In the genomic region with DNA sequence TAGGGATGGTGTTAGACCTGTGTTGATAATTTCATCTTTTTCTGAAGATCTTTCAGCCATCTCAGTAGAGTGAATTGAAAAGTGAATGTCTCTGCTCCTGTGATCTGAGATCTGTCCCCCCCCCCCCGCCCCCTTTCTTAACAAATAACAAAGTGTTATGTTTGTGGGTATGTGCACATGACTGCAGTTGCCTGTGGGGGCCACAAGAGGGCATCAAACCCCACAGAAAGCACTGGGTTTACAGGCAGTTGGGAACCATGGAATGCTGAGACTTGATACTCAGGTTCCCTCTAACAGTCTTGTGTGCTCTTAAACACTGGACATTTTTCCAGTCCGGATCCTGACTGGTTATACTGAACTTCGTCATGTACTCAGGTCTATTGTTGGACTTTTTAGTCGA, we compare ENCODE assay signal across 12 mouse cellular contexts.
DNase-seq lines count a peak whose midpoint lies in the region; ATAC-seq and TF ChIP-seq lines count a peak whose summit lies in the region.
"Had no signal": no experiment of that assay in that cellular context is flagged by ENCODE, and none has a peak within 500 bp of the region (broad histone marks: within the 10 kb centered on the region; RNA-seq: fewer than 3 reads in every experiment).

No protein-coding gene starts in this region.

- no peaks in the 10 kb centered on the region for H3K4me1 ChIP-seq in kidney, postnatal 0 days (replicated peaks; ENCODE audit: insufficient read depth, low read length)
- H3K4me1 ChIP-seq in midbrain, embryonic 11.5 days (ENCODE audit: control insufficient read depth, insufficient read depth, low read length) = no peaks in the 10 kb centered on the region
- H3K4me1 ChIP-seq in midbrain, embryonic 16.5 days (ENCODE audit: control insufficient read depth, insufficient read depth, low read length) = 0 out of 2 replicates have a peak, but pooled peaks cover 2% of the 10 kb centered on the region
- H3K4me1 ChIP-seq: heart, embryonic 13.5 days had no signal

- no peaks in the 10 kb centered on the region for H3K27me3 ChIP-seq in kidney, postnatal 0 days (ENCODE audit: insufficient read depth, low read length)
- H3K27me3 ChIP-seq in midbrain, embryonic 11.5 days (ENCODE audit: control insufficient read depth, insufficient read depth, low read length) = no peaks in the 10 kb centered on the region
- no peaks in the 10 kb centered on the region for H3K27me3 ChIP-seq in midbrain, embryonic 16.5 days (ENCODE audit: control insufficient read depth, insufficient read depth, low read depth, low read length)
- H3K27me3 ChIP-seq: heart, embryonic 13.5 days had no signal

- DNase-seq in kidney, postnatal 0 days (ENCODE audit: low spot score) = no peak
- DNase-seq in kidney, adult 9 months = no peak
- peak; percentile 70 for DNase-seq in midbrain, embryonic 11.5 days (ENCODE audit: low spot score, missing footprints)
- peak; percentile 55 for DNase-seq in R1 (ENCODE audit: low read depth, low spot score)
- DNase-seq in frontal cortex, adult 2 months (ENCODE audit: extremely low spot score in 1 of 2, low spot score in 1 of 2) = no peak
- DNase-seq in right cerebral cortex, postnatal 36 days (ENCODE audit: low spot score in 2 of 2) = no peak
- DNase-seq: adrenal gland, postnatal 36 days; cerebellum, adult 9-10 months; heart, postnatal 4 days; lung, adult 18-20 months had no signal

- H3K36me3 ChIP-seq in kidney, postnatal 0 days (ENCODE audit: insufficient read depth, low read length) = no peaks in the 10 kb centered on the region
- H3K36me3 ChIP-seq in midbrain, embryonic 11.5 days (ENCODE audit: control insufficient read depth, insufficient read depth, low read length) = no peaks in the 10 kb centered on the region
- H3K36me3 ChIP-seq in midbrain, embryonic 16.5 days (ENCODE audit: control insufficient read depth, insufficient read depth, low read length) = no peaks in the 10 kb centered on the region
- H3K36me3 ChIP-seq: heart, embryonic 13.5 days had no signal

- no peaks in the 10 kb centered on the region for H3K9me3 ChIP-seq in kidney, postnatal 0 days (replicated peaks; ENCODE audit: low read length)
- peaks cover 3% of the 10 kb centered on the region; the same call in 1 of the 2 replicates for H3K9me3 ChIP-seq in midbrain, embryonic 11.5 days (ENCODE audit: control insufficient read depth, low read length)
- H3K9me3 ChIP-seq in midbrain, embryonic 16.5 days (replicated peaks; ENCODE audit: control insufficient read depth, low read length, poor library complexity, severe bottlenecking) = no peaks in the 10 kb centered on the region

- no peak overlapping the region for H3K27ac ChIP-seq in kidney, postnatal 0 days
- H3K27ac ChIP-seq in midbrain, embryonic 11.5 days (ENCODE audit: low read depth, low read length) = no peak overlapping the region
- no peak overlapping the region for H3K27ac ChIP-seq in midbrain, embryonic 16.5 days (ENCODE audit: low read length)
- H3K27ac ChIP-seq: heart, embryonic 13.5 days had no signal

- ATAC-seq in kidney, postnatal 0 days (replicated peaks; ENCODE audit: low FRiP score, low read depth) = no peak
- ATAC-seq in midbrain, embryonic 11.5 days (ENCODE audit: low FRiP score) = no peak
- no peak for ATAC-seq in midbrain, embryonic 16.5 days

- no peak overlapping the region for H3K9ac ChIP-seq in kidney, postnatal 0 days (ENCODE audit: low read depth, low read length)
- H3K9ac ChIP-seq in midbrain, embryonic 11.5 days (ENCODE audit: low read length) = no peak overlapping the region
- no peak overlapping the region for H3K9ac ChIP-seq in midbrain, embryonic 16.5 days (ENCODE audit: low read depth, low read length)
- H3K9ac ChIP-seq: heart, embryonic 13.5 days had no signal

- no peak overlapping the region for H3K4me3 ChIP-seq in kidney, postnatal 0 days (replicated peaks; ENCODE audit: low read depth, low read length)
- no peak overlapping the region for H3K4me3 ChIP-seq in midbrain, embryonic 11.5 days (ENCODE audit: low read depth, low read length)
- H3K4me3 ChIP-seq in midbrain, embryonic 16.5 days (ENCODE audit: low read depth, low read length) = no peak overlapping the region
- H3K4me3 ChIP-seq: heart, embryonic 13.5 days had no signal

- peak; percentile 37; the same call in 1 of the 2 replicates for TF ChIP-seq CTCF in kidney, postnatal 0 days (IDR thresholded peaks at IDR 0.05; ENCODE audit: low read depth)

- 86% methylated on average over 4 of the region's 4 CpGs for WGBS in kidney, postnatal 0 days
- WGBS in midbrain, embryonic 11.5 days = 92% methylated on average over 4 of the region's 4 CpGs
- 85% methylated on average over 4 of the region's 4 CpGs for WGBS in midbrain, embryonic 16.5 days

- no peak overlapping the region for H3K4me2 ChIP-seq in kidney, postnatal 0 days (ENCODE audit: low read length)
- H3K4me2 ChIP-seq in midbrain, embryonic 11.5 days = no peak overlapping the region
- H3K4me2 ChIP-seq in midbrain, embryonic 16.5 days (ENCODE audit: low read length) = no peak overlapping the region
- H3K4me2 ChIP-seq: heart, embryonic 13.5 days had no signal

Comparison
In these comparisons a context has a peak if more than half of its experiments do, and no peak if none do; other contexts are left out.
1. DNase-seq: peak in midbrain, embryonic 11.5 days (single experiment) and R1 (single experiment); none in kidney, postnatal 0 days (single experiment), kidney, adult 9 months (single experiment), frontal cortex, adult 2 months (0 of 2) and right cerebral cortex, postnatal 36 days (0 of 2).